Mouse (Mus musculus) lung, adult 2 months (tissue): Measurements from ENCODE around the gene Tppp. TPM values are rescaled to one million over a fixed set of nuclear protein-coding genes. Genes with fewer than 3 reads are reported as not detected.
"Not testable (repeated sequence)": the region's sequence is repeated elsewhere in the genome, so short reads cannot be mapped to it uniquely, and the experiment has no call there.

Source experiments
- DNase-seq: peaks from one replicate; pipeline ENCODE4 v3.0.0; 2022
- H3K4me1 ChIP-seq: fragments of 200-500 bp; 2 replicates; pipeline ENCODE4 v1.6.1; 2011; ENCODE audit warnings: low read length; ENCODE audit not compliant: control insufficient read depth, insufficient read depth
- H3K4me3 ChIP-seq: fragments of 200-500 bp; replicated peaks from 2 replicates; pipeline ENCODE3; 2011; ENCODE audit warnings: low read depth, mild to moderate bottlenecking, control low read depth, low read length; ENCODE audit errors: extremely low read depth
- CTCF ChIP-seq: fragments of 200-500 bp; IDR thresholded peaks from 2 replicates; pipeline ENCODE4 v1.5.1; 2011; ENCODE audit warnings: mild to moderate bottlenecking, low read length, control low read depth; ENCODE audit not compliant: insufficient read depth
- POLR2A ChIP-seq: fragments of 200-500 bp; IDR thresholded peaks from 2 replicates; pipeline ENCODE4 v1.6.1; 2011; ENCODE audit warnings: low read depth, mild to moderate bottlenecking, control low read depth, low read length, borderline replicate concordance; ENCODE audit errors: extremely low read depth
- WGBS: fragments of 180-500 bp; shearing (Covaris S2); methylation state at CpG from one replicate; pipeline ENCODE4 v1.1.7; 2018; 5-methylcytosine and 5-hydroxymethylcytosine counted together
- polyA plus RNA-seq: library from polyadenylated mRNA; depleted of rRNA; stranded (reverse); fragments of >200 nt; gene quantifications from 2 replicates; pipeline ENCODE4 v1.2.3, GENCODE M21; 2012

The Tppp gene
- polyA plus RNA-seq, 1 experiment: 13.2 TPM

GRCm38 (mm10) chr13:73991267-73991666 lies 17.9 kb upstream of the Tppp start:
- no peak overlapping the region for H3K4me3 ChIP-seq
- no peak for TF ChIP-seq POLR2A
- no peak for TF ChIP-seq CTCF
- no peaks in the 10 kb centered on the region for H3K4me1 ChIP-seq
- 67% methylated on average over 5 of the region's 5 CpGs for WGBS
- DNase-seq: no peak

GRCm38 (mm10) chr13:73996456-73996855 lies 12.8 kb upstream of the Tppp start:
- TF ChIP-seq CTCF (no peak), POLR2A (no peak)
- no peaks in the 10 kb centered on the region for H3K4me1 ChIP-seq
- H3K4me3 ChIP-seq: no peak overlapping the region
- 63% methylated on average over 4 of the region's 4 CpGs for WGBS
- no peak for DNase-seq

GRCm38 (mm10) chr13:74000519-74000918 lies 8.7 kb upstream of the Tppp start:
- H3K4me3 ChIP-seq: no peak overlapping the region
- TF ChIP-seq POLR2A: no peak
- no peak for TF ChIP-seq CTCF

GRCm38 (mm10) chr13:74000961-74001360 lies 8.2 kb upstream of the Tppp start:
- H3K4me3 ChIP-seq: no peak overlapping the region
- TF ChIP-seq CTCF (no peak), POLR2A (no peak)
- 81% methylated on average over 6 of the region's 6 CpGs for WGBS
- DNase-seq: no peak
- H3K4me1 ChIP-seq: no peaks in the 10 kb centered on the region

More at GRCm38 (mm10) chr13:74000519-74000918, 8.7 kb upstream of the Tppp start:
- H3K4me1 ChIP-seq: no peaks in the 10 kb centered on the region
- no peak for DNase-seq

- H3K4me1 ChIP-seq: no peaks in the 10 kb centered on the region
- no peak for DNase-seq
- H3K4me3 ChIP-seq: no peak overlapping the region
- TF ChIP-seq POLR2A (no peak), CTCF (no peak)
- WGBS: 48% methylated on average over 4 of the region's 4 CpGs
Observed at GRCm38 (mm10) chr13:74001492-74001891, 7.7 kb upstream of the Tppp start.

- DNase-seq, H3K4me3 ChIP-seq, H3K4me1 ChIP-seq: not testable (repeated sequence)
- WGBS: 91% methylated on average over 4 of the region's 4 CpGs
Observed at GRCm38 (mm10) chr13:74006881-74007280, 2.3 kb upstream of the Tppp start.

- DNase-seq, H3K4me3 ChIP-seq, H3K4me1 ChIP-seq: not testable (repeated sequence)
- 52% methylated on average over 2 of the region's 2 CpGs for WGBS
Observed at GRCm38 (mm10) chr13:74008216-74008615, 991 bp upstream of the Tppp start.

- DNase-seq: peak; percentile 76
- WGBS: 1% methylated on average over 55 of the region's 55 CpGs
- TF ChIP-seq CTCF (no peak), POLR2A (no peak)
- Histone ChIP-seq H3K4me3 (peak overlapping the region; percentile 72), H3K4me1 (no peaks in the 10 kb centered on the region)
Observed at GRCm38 (mm10) chr13:74009791-74010614, 796 bp downstream of the Tppp start.

- Histone ChIP-seq H3K4me1 (no peaks in the 10 kb centered on the region), H3K4me3 (peak overlapping the region; percentile 72)
- TF ChIP-seq POLR2A (no peak), CTCF (no peak)
- DNase-seq: no peak
- 12% methylated on average over 3 of the region's 3 CpGs for WGBS
Observed at GRCm38 (mm10) chr13:74010678-74011077, 1.5 kb downstream of the Tppp start.

GRCm38 (mm10) chr13:74015908-74016307 lies 6.7 kb downstream of the Tppp start:
- TF ChIP-seq POLR2A: no peak
- no peak for TF ChIP-seq CTCF

More at GRCm38 (mm10) chr13:74015908-74016307, 6.7 kb downstream of the Tppp start:
- WGBS: 77% methylated on average over 4 of the region's 4 CpGs
- no peak overlapping the region for H3K4me3 ChIP-seq
- H3K4me1 ChIP-seq: no peaks in the 10 kb centered on the region; the same call in 1 of the 2 replicates
- no peak for DNase-seq
